8 mouse cellular contexts compared by ENCODE assay signal in genomic region chr12:88360441-88361119, GRCm38 (mm10). TPM values are rescaled to one million over a fixed set of nuclear protein-coding genes. Genes with fewer than 3 reads are reported as not detected.
DNase-seq lines count a peak whose midpoint lies in the region; ATAC-seq lines count a peak whose summit lies in the region.

Gene Adck1 (plus strand): TSS chr12:88360554.

- under 1% methylated on average over 38 of the region's 38 CpGs for WGBS in heart, embryonic 14.5 days
- WGBS in liver, embryonic 13.5 days (ENCODE audit: insufficient replicate concordance), result under 1% methylated on average over 38 of the region's 38 CpGs
- under 1% methylated on average over 38 of the region's 38 CpGs for WGBS in stomach, embryonic 16.5 days

- peak within 1 kb of the TSS; percentile 84 for H3K4me3 ChIP-seq in brown adipose tissue, adult 24 weeks (ENCODE audit: insufficient read depth, low read depth, low read length)
- H3K4me3 ChIP-seq in heart, embryonic 14.5 days (ENCODE audit: control insufficient read depth in 1 of 2, insufficient read depth in 1 of 2, low read depth in 1 of 2, low read length in 2 of 2), result peak within 1 kb of the TSS; percentile 71 to 79
- peak within 1 kb of the TSS; percentile 73 for H3K4me3 ChIP-seq in liver, embryonic 13.5 days (replicated peaks)
- H3K4me3 ChIP-seq in stomach, embryonic 16.5 days (replicated peaks; ENCODE audit: low read length), result peak within 1 kb of the TSS; percentile 85

- H3K9me3 ChIP-seq in heart, embryonic 14.5 days (ENCODE audit: control insufficient read depth, low read length), result no peaks in the 10 kb centered on the region
- H3K9me3 ChIP-seq in liver, embryonic 13.5 days (replicated peaks), result no peaks in the 10 kb centered on the region
- no peaks in the 10 kb centered on the region for H3K9me3 ChIP-seq in stomach, embryonic 16.5 days (replicated peaks; ENCODE audit: control insufficient read depth, low read length)

- DNase-seq in CD4-positive, CD25-positive, alpha-beta regulatory T cell, adult 2 months (ENCODE audit: low read depth, low spot score), result peak; percentile 91
- DNase-seq in fibroblast of lung, adult 2 months (ENCODE audit: low read depth), result peak; percentile 75
- peak; percentile 93 for DNase-seq in kidney, postnatal 14 days
- peak; percentile 75 for DNase-seq in liver, embryonic 13.5 days
- DNase-seq in neural tube, embryonic 10.5 days (ENCODE audit: extremely low spot score, low spot score), result peak; percentile 85

- H3K4me1 ChIP-seq in brown adipose tissue, adult 24 weeks (ENCODE audit: control insufficient read depth, insufficient read depth, insufficient read length, low read length), result 0 out of 2 replicates have a peak, but pooled peaks cover 4% of the 10 kb centered on the region
- no peaks in the 10 kb centered on the region for H3K4me1 ChIP-seq in heart, embryonic 14.5 days (ENCODE audit: control insufficient read depth in 2 of 2, insufficient read depth in 2 of 2, low read length in 2 of 2)
- H3K4me1 ChIP-seq in liver, embryonic 13.5 days (replicated peaks), result peaks cover 14% of the 10 kb centered on the region
- H3K4me1 ChIP-seq in stomach, embryonic 16.5 days (ENCODE audit: control insufficient read depth, insufficient read depth, low read length), result no peaks in the 10 kb centered on the region

- no peaks in the 10 kb centered on the region for H3K27me3 ChIP-seq in heart, embryonic 14.5 days (ENCODE audit: control insufficient read depth, insufficient read depth, low read length)
- no peaks in the 10 kb centered on the region for H3K27me3 ChIP-seq in liver, embryonic 13.5 days
- H3K27me3 ChIP-seq in stomach, embryonic 16.5 days (ENCODE audit: control insufficient read depth, insufficient read depth, low read length), result no peaks in the 10 kb centered on the region

- ATAC-seq in heart, embryonic 14.5 days (ENCODE audit: insufficient number of reproducible peaks, insufficient read depth, low FRiP score, low read depth), result peak; percentile 91
- peak; percentile 96 for ATAC-seq in liver, embryonic 13.5 days (ENCODE audit: low read depth)
- peak; percentile 95 for ATAC-seq in stomach, embryonic 16.5 days (ENCODE audit: insufficient read depth, low FRiP score)

- peak within 1 kb of the TSS; percentile 84 for H3K9ac ChIP-seq in heart, embryonic 14.5 days (ENCODE audit: low read length)
- peak within 1 kb of the TSS; percentile 74 for H3K9ac ChIP-seq in liver, embryonic 13.5 days
- peak within 1 kb of the TSS; percentile 88 for H3K9ac ChIP-seq in stomach, embryonic 16.5 days (ENCODE audit: low read length)

- H3K36me3 ChIP-seq in heart, embryonic 14.5 days (ENCODE audit: control insufficient read depth, insufficient read depth, low read length), result no peaks in the 10 kb centered on the region
- H3K36me3 ChIP-seq in liver, embryonic 13.5 days, result no peaks in the 10 kb centered on the region
- no peaks in the 10 kb centered on the region for H3K36me3 ChIP-seq in stomach, embryonic 16.5 days (ENCODE audit: control insufficient read depth, insufficient read depth, low read length)

- H3K4me2 ChIP-seq in heart, embryonic 14.5 days (ENCODE audit: low read length), result peak within 1 kb of the TSS; percentile 81
- H3K4me2 ChIP-seq in liver, embryonic 13.5 days, result peak within 1 kb of the TSS; percentile 86
- peak within 1 kb of the TSS; percentile 79 for H3K4me2 ChIP-seq in stomach, embryonic 16.5 days (ENCODE audit: low read depth, low read length)

- peak within 1 kb of the TSS; percentile 88 for H3K27ac ChIP-seq in brown adipose tissue, adult 24 weeks (replicated peaks; ENCODE audit: low read depth, low read length)
- H3K27ac ChIP-seq in heart, embryonic 14.5 days (replicated peaks in 1 of 2; ENCODE audit: control insufficient read depth in 1 of 2, insufficient read depth in 1 of 2, low read depth in 2 of 2, low read length in 2 of 2), result peak within 1 kb of the TSS; percentile 63 to 69
- peak within 1 kb of the TSS; percentile 70; the same call in 1 of the 2 replicates for H3K27ac ChIP-seq in liver, embryonic 13.5 days
- H3K27ac ChIP-seq in stomach, embryonic 16.5 days (ENCODE audit: low read length), result peak within 1 kb of the TSS; percentile 67; the same call in 1 of the 2 replicates

RNA-seq across cellular contexts. Expression of gene Adck1, which starts in this region (rescaled TPM):
- polyA plus RNA-seq in brown adipose tissue, adult 24 weeks (2012; ENCODE audit: insufficient read depth, insufficient read length, missing spikeins), result 24.7 and 25.3 TPM in 2 replicates
- polyA plus RNA-seq in heart, embryonic 14.5 days (2014; fragmentation: Nextera tagmentation; extraction: Ambion mirVana), result 12.9 and 13.8 TPM in 2 replicates
- polyA plus RNA-seq in liver, embryonic 13.5 days (2015; fragmentation: Nextera tagmentation; extraction: Ambion mirVana), result 9.5 and 10.1 TPM in 2 replicates
- 16.7 and 17.0 TPM in 2 replicates for polyA plus RNA-seq in stomach, embryonic 16.5 days (2015; fragmentation: Nextera tagmentation; extraction: Ambion mirVana)

Comparison
In these comparisons a context has a peak if more than half of its experiments do, and no peak if none do; other contexts are left out.
1. Peak in every context shown above with its lines: DNase-seq, ATAC-seq, H3K4me3 ChIP-seq and H3K27ac ChIP-seq.